Comparison of ENCODE assay signal across 35 mouse cellular contexts in the genomic region with DNA sequence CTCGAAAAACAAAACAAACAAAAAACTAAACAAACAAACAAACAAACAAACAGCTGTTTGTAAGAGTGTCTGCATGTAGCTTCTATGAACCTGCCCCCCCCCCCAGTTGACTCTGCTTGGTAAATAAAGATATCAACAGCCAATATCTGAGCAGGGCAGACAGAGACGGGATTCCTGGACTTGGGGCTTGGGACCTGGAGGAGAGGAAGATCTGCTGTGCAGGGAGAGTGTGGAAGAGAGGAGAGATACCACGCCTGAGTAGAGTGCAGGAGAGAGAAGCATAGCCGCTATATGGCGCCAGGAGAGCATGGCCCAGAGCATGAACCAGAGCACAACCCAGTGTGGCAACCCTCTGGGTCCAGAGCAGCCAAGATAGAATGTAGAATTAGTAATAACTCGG.
"Had no signal": no experiment of that assay in that cellular context is flagged by ENCODE, and none has a peak within 500 bp of the region (broad histone marks: within the 10 kb centered on the region; RNA-seq: fewer than 3 reads in every experiment).

No protein-coding gene starts in this region.

- H3K9ac ChIP-seq: heart, embryonic 12.5 days; heart, embryonic 13.5 days; heart, embryonic 15.5 days; hindbrain, embryonic 12.5 days; hindbrain, embryonic 13.5 days; hindbrain, embryonic 14.5 days; hindbrain, embryonic 15.5 days; intestine, embryonic 15.5 days; kidney, embryonic 15.5 days had no signal

- H3K36me3 ChIP-seq: heart, embryonic 10.5 days; heart, embryonic 12.5 days; heart, embryonic 13.5 days; heart, embryonic 15.5 days; hindbrain, embryonic 10.5 days; hindbrain, embryonic 12.5 days; hindbrain, embryonic 13.5 days; hindbrain, embryonic 15.5 days; intestine, embryonic 15.5 days; kidney, embryonic 15.5 days had no signal

- H3K4me2 ChIP-seq: heart, embryonic 11.5 days; heart, embryonic 12.5 days; heart, embryonic 13.5 days; heart, embryonic 15.5 days; hindbrain, embryonic 12.5 days; hindbrain, embryonic 13.5 days; hindbrain, embryonic 14.5 days; hindbrain, embryonic 15.5 days; intestine, embryonic 15.5 days; kidney, embryonic 15.5 days had no signal

- ATAC-seq: hindbrain, embryonic 16.5 days; hindbrain, postnatal 0 days; inflammation-experienced regulatory T-cells, adult 6 months; intestine, embryonic 15.5 days; intestine, embryonic 16.5 days; intestine, postnatal 0 days had no signal

- H3K27me3 ChIP-seq: heart, embryonic 12.5 days; heart, embryonic 13.5 days; heart, embryonic 15.5 days; hindbrain, embryonic 12.5 days; hindbrain, embryonic 13.5 days; hindbrain, embryonic 15.5 days; intestine, embryonic 15.5 days; kidney, embryonic 15.5 days had no signal

- H3K27ac ChIP-seq: heart, adult 2 months; heart, embryonic 10.5 days; heart, embryonic 13.5 days; heart, embryonic 15.5 days; hindbrain, embryonic 10.5 days; hindbrain, embryonic 12.5 days; hindbrain, embryonic 13.5 days; hindbrain, embryonic 14.5 days; hindbrain, embryonic 15.5 days; hindbrain, postnatal 0 days; intestine, embryonic 15.5 days; kidney, embryonic 15.5 days; kidney, postnatal 0 days; layer of hippocampus, adult 2 months had no signal

- H3K9me3 ChIP-seq: heart, embryonic 10.5 days; heart, embryonic 13.5 days; heart, embryonic 15.5 days; hindbrain, embryonic 10.5 days; hindbrain, embryonic 12.5 days; hindbrain, embryonic 13.5 days; hindbrain, embryonic 15.5 days; intestine, embryonic 15.5 days; kidney, embryonic 15.5 days had no signal

- H3K4me3 ChIP-seq: heart, adult 2 months; heart, embryonic 10.5 days; heart, embryonic 12.5 days; heart, embryonic 13.5 days; heart, embryonic 15.5 days; hindbrain, embryonic 10.5 days; hindbrain, embryonic 12.5 days; hindbrain, embryonic 13.5 days; hindbrain, embryonic 15.5 days; intestine, embryonic 15.5 days; kidney, embryonic 15.5 days; layer of hippocampus, adult 2 months had no signal

- DNase-seq: heart, adult 2 months; heart, postnatal 10 days; heart, postnatal 14 days; heart, postnatal 36 days; heart, postnatal 4 days; kidney, adult 11 months; kidney, adult 18-20 months; kidney, adult 2 months; kidney, adult 8-10 months; kidney, adult 9 months; kidney, postnatal 10 days; kidney, postnatal 14 days; kidney, postnatal 25 days; kidney, postnatal 36 days; kidney, postnatal 4 days; layer of hippocampus, adult 9-11 months had no signal

- H3K4me1 ChIP-seq: heart, embryonic 10.5 days; heart, embryonic 12.5 days; heart, embryonic 13.5 days; heart, embryonic 15.5 days; hindbrain, embryonic 10.5 days; hindbrain, embryonic 12.5 days; hindbrain, embryonic 13.5 days; hindbrain, embryonic 15.5 days; intestine, embryonic 15.5 days; kidney, embryonic 15.5 days had no signal
